Mouse (Mus musculus): Measurements from ENCODE around the gene Foxo6. TPM values are rescaled to one million over a fixed set of nuclear protein-coding genes. Genes with fewer than 3 reads are reported as not detected.

Gene Foxo6
- total and polyA plus RNA-seq, 2 experiments from 2014 or later = 3.6 to 44.0 TPM

DNA sequence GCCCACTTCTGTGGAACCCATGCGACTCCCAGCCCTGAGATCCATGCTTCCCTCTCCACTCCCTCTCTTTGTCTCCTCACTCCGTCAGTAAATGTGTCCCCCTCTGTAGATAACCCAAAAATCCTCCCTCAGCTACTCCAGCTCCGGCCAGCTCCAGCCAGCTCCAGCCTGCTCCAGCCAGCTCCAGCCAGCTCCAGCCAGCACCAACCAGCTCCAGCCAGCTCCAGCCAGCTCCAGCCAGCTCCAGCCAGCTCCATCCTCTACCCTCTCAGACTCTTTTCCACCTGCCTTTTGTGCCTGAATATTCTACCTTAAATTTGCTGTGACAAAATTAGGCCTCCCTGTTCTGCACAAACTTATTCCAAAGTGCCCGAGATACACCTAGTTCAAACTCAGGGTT lies 60.5 kb downstream of the Foxo6 start:
- H3K4me1 ChIP-seq (ENCODE audit: insufficient read depth) = 0 out of 2 replicates have a peak, but pooled peaks cover 9% of the 10 kb centered on the region
- no peak overlapping the region for H3K4me2 ChIP-seq (ENCODE audit: low read depth)
- no peak overlapping the region for H3K4me3 ChIP-seq (ENCODE audit: low read depth, low read length)
- TF ChIP-seq CTCF (IDR thresholded peaks at IDR 0.05; ENCODE audit: low read depth) = no peak
- H3K36me3 ChIP-seq (ENCODE audit: insufficient read depth) = no peaks in the 10 kb centered on the region
- H3K9ac ChIP-seq = no peak overlapping the region
- WGBS = 67% methylated on average over 4 of the region's 4 CpGs
- H3K9me3 ChIP-seq (ENCODE audit: low read length) = no peaks in the 10 kb centered on the region
- DNase-seq (no peak), ATAC-seq (no peak)
- no peak overlapping the region for H3K27ac ChIP-seq (ENCODE audit: low read depth, low read length)
- H3K27me3 ChIP-seq (ENCODE audit: insufficient read depth, low read length) = no peaks in the 10 kb centered on the region

DNA sequence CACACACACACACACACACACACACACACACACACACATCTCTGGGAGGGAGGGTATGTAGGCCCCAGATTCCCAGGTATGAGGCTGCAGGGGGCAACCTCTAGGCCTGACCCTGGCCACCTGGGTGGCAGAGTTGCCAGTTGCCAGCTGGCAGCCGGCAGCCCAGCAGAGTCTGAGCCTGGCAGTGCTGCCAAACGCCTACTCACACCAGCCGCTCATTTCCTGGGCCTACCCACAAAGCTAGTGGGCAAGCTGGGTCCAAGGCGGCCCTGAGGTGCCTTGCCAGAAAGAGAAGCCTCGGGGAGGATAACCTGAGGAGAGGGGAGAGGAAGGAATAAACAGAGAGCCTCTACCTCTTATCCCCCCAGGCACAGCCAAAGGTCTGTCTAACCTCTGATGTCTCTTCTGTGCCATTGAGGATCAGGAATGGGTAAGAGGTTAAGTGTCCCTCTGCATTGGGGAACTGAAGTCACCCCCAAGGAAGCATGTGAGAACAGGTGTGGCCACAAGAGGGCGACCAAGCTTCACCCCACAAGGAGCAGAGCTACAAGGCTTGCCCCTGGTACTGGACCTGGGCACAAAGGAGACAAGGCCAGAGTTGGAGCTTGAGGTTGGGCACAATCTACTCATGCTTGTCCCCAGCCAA lies 61.9 kb downstream of the Foxo6 start:
- WGBS = 26% methylated on average over 6 of the region's 6 CpGs
- peak; percentile 69 for ATAC-seq
- H3K36me3 ChIP-seq (ENCODE audit: insufficient read depth) = no peaks in the 10 kb centered on the region
- no peak overlapping the region for H3K4me3 ChIP-seq (ENCODE audit: low read depth, low read length)
- DNase-seq = peak; percentile 84
- H3K27me3 ChIP-seq (ENCODE audit: insufficient read depth, low read length) = no peaks in the 10 kb centered on the region
- TF ChIP-seq CTCF (IDR thresholded peaks at IDR 0.05; ENCODE audit: low read depth) = peak; percentile 97
- H3K4me1 ChIP-seq (ENCODE audit: insufficient read depth) = 0 out of 2 replicates have a peak, but pooled peaks cover 9% of the 10 kb centered on the region
- no peaks in the 10 kb centered on the region for H3K9me3 ChIP-seq (ENCODE audit: low read length)
- H3K9ac ChIP-seq = no peak overlapping the region
- no peak overlapping the region for H3K27ac ChIP-seq (ENCODE audit: low read depth, low read length)
- H3K4me2 ChIP-seq (ENCODE audit: low read depth) = no peak overlapping the region

DNA sequence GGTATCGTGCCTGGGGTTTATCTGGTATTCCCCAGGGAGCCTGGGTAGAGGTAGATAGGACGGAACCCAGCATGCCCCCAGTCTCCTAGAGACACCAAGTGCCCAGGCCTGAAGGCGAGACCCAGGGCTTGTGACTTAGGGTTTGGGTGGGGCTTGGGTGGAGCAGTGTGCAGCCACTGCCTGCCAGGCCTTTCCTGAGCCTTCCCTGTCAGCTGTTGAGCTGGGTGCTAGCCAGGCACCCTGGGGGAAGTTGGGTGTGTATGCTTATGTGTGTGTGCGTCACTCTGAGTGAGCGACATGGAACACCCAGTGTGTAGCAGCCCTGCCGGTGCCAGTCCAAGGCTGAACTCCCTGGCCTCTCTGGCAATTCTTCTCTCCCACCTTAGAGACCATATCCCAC lies 63.3 kb downstream of the Foxo6 start:
- H3K36me3 ChIP-seq (ENCODE audit: insufficient read depth) = no peaks in the 10 kb centered on the region
- H3K4me1 ChIP-seq (ENCODE audit: insufficient read depth) = 0 out of 2 replicates have a peak, but pooled peaks cover 9% of the 10 kb centered on the region
- ATAC-seq = peak; percentile 28; the same call in 1 of the 2 replicates
- no peak overlapping the region for H3K4me2 ChIP-seq (ENCODE audit: low read depth)
- H3K9ac ChIP-seq = no peak overlapping the region
- no peaks in the 10 kb centered on the region for H3K27me3 ChIP-seq (ENCODE audit: insufficient read depth, low read length)
- H3K4me3 ChIP-seq (ENCODE audit: low read depth, low read length) = no peak overlapping the region
- no peaks in the 10 kb centered on the region for H3K9me3 ChIP-seq (ENCODE audit: low read length)
- TF ChIP-seq CTCF (IDR thresholded peaks at IDR 0.05; ENCODE audit: low read depth) = no peak
- WGBS = 67% methylated on average over 6 of the region's 6 CpGs
- H3K27ac ChIP-seq (ENCODE audit: low read depth, low read length) = no peak overlapping the region
- DNase-seq = no peak

DNA sequence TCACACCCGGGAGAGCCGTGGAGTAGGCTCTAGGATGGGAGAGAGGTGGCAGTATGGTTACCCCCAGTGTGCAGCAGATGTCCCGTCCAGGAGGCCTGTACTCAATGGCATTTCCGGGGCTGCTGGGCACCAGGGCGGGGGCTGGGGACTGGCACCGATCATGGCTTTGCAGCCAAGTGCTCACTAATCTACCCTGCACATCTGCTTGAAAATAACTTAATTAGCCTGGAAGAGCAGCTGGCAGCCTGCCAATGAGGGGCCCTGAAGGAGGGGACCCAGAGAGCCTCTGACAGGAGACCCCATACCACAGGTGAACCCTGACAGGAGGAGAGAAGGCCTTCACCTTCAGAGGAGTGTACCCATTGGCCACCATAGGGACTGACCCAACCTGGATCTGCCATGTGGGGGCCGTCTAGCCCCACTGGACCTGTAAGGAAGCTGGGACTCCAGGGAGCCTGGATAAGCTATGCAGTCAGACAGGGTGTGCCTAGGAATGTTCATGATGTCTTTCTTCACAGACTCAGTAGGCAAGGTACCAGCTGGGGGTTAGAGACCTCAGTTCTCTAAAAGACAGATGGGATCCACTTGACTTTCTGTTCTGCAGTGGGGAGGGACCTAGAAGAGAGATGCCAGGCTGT lies 63.9 kb downstream of the Foxo6 start:
- H3K4me3 ChIP-seq (ENCODE audit: low read depth, low read length) = no peak overlapping the region
- H3K36me3 ChIP-seq (ENCODE audit: insufficient read depth) = no peaks in the 10 kb centered on the region
- no peak overlapping the region for H3K27ac ChIP-seq (ENCODE audit: low read depth, low read length)
- H3K4me2 ChIP-seq (ENCODE audit: low read depth) = no peak overlapping the region
- H3K4me1 ChIP-seq (ENCODE audit: insufficient read depth) = 0 out of 2 replicates have a peak, but pooled peaks cover 9% of the 10 kb centered on the region
- 46% methylated on average over 7 of the region's 7 CpGs for WGBS
- no peaks in the 10 kb centered on the region for H3K9me3 ChIP-seq (ENCODE audit: low read length)
- H3K27me3 ChIP-seq (ENCODE audit: insufficient read depth, low read length) = no peaks in the 10 kb centered on the region
- DNase-seq (no peak), ATAC-seq (no peak)
- no peak for TF ChIP-seq CTCF (IDR thresholded peaks at IDR 0.05; ENCODE audit: low read depth)
- H3K9ac ChIP-seq = no peak overlapping the region

DNA sequence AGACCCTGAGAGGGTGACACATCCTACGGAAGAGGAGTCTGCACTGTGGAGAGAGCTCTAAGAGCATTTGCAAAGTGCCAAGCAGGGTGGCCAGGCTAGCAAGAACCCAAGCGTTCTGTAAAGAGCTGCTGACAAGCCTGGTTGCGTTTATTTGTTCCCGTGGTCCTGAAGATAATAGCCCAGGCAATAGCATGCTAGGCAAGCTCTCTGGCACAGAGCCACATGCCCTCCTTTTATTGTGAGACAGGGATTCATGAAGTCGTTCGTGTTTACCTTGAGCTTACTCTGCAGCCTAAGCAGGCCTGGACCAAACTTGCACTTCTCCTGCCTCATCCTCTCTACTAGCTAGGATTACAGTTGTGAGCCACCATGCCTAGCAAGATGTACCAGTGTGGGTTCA lies 65.4 kb downstream of the Foxo6 start:
- Histone ChIP-seq H3K4me1 (ENCODE audit: insufficient read depth) (0 out of 2 replicates have a peak, but pooled peaks cover 9% of the 10 kb centered on the region), H3K4me3 (ENCODE audit: low read depth, low read length) (no peak overlapping the region), H3K27me3 (ENCODE audit: insufficient read depth, low read length) (no peaks in the 10 kb centered on the region), H3K4me2 (ENCODE audit: low read depth) (no peak overlapping the region), H3K27ac (ENCODE audit: low read depth, low read length) (no peak overlapping the region), H3K9me3 (ENCODE audit: low read length) (no peaks in the 10 kb centered on the region), H3K9ac (no peak overlapping the region), H3K36me3 (ENCODE audit: insufficient read depth) (no peaks in the 10 kb centered on the region)
- DNase-seq = no peak
- ATAC-seq = no peak
- WGBS = 22% methylated on average over 6 of the region's 6 CpGs
- no peak for TF ChIP-seq CTCF (IDR thresholded peaks at IDR 0.05; ENCODE audit: low read depth)

DNA sequence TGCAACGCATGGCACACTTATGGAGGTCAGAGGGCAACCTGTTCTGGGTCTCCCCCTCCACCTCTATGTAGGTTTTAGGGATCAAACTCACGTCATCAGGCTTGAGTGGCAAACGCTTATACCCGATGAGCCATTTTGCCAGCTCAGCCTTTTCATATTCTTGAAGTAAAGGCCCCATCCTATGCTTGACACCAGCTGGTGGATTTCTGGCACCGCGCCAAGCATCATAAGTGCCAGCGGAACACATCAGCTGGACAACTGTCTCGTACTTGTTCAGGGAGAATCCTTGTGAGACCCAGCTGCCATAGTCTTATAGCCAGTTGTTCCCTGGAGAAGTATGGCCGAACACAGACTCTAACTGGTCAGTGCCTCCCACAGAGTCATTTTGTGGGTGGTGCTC lies 68.3 kb downstream of the Foxo6 start:
- no peaks in the 10 kb centered on the region for H3K27me3 ChIP-seq (ENCODE audit: insufficient read depth, low read length)
- H3K4me1 ChIP-seq (ENCODE audit: insufficient read depth) = 0 out of 2 replicates have a peak, but pooled peaks cover 5% of the 10 kb centered on the region
- no peaks in the 10 kb centered on the region for H3K36me3 ChIP-seq (ENCODE audit: insufficient read depth)
- no peak overlapping the region for H3K4me3 ChIP-seq (ENCODE audit: low read depth, low read length)
- no peak overlapping the region for H3K27ac ChIP-seq (ENCODE audit: low read depth, low read length)
- no peak for DNase-seq
- no peak for ATAC-seq
- H3K9me3 ChIP-seq (ENCODE audit: low read length) = no peaks in the 10 kb centered on the region
- TF ChIP-seq CTCF (IDR thresholded peaks at IDR 0.05; ENCODE audit: low read depth) = no peak
- H3K9ac ChIP-seq = no peak overlapping the region
- 64% methylated on average over 9 of the region's 9 CpGs for WGBS
- H3K4me2 ChIP-seq (ENCODE audit: low read depth) = no peak overlapping the region

Other genes starting within 250 kb of the Foxo6 start
- not detected in 2 replicates for gene AL607142.1, start 222.4 kb downstream of the Foxo6 start, total RNA-seq (2014; rRNA removed)
- gene AL607142.1, start 222.4 kb downstream of the Foxo6 start, polyA plus RNA-seq (2015; fragmentation: Nextera tagmentation; extraction: Ambion mirVana) = not detected in 2 replicates
- not detected in 2 replicates for gene Edn2, start 126.1 kb downstream of the Foxo6 start, total RNA-seq (2014; rRNA removed)
- 0.13 TPM in 1 of 2 replicates, not detected in the other for gene Edn2, start 126.1 kb downstream of the Foxo6 start, polyA plus RNA-seq (2015; fragmentation: Nextera tagmentation; extraction: Ambion mirVana)
- gene Scmh1, start 117.9 kb upstream of the Foxo6 start, total RNA-seq (2014; rRNA removed) = 43.9 and 47.1 TPM in 2 replicates
- 40.4 and 56.4 TPM in 2 replicates for gene Scmh1, start 117.9 kb upstream of the Foxo6 start, polyA plus RNA-seq (2015; fragmentation: Nextera tagmentation; extraction: Ambion mirVana)
- gene Slfnl1, start 244.9 kb upstream of the Foxo6 start, total RNA-seq (2014; rRNA removed) = 0.15 TPM in 1 of 2 replicates, not detected in the other
- gene Slfnl1, start 244.9 kb upstream of the Foxo6 start, polyA plus RNA-seq (2015; fragmentation: Nextera tagmentation; extraction: Ambion mirVana) = not detected in 2 replicates